Mouse (Mus musculus): Measurements from ENCODE around the gene Pik3r5. TPM values are rescaled to one million over a fixed set of nuclear protein-coding genes. Genes with fewer than 3 reads are reported as not detected.

Gene Pik3r5
- total RNA-seq, 1 experiment: 0.94 TPM

DNA sequence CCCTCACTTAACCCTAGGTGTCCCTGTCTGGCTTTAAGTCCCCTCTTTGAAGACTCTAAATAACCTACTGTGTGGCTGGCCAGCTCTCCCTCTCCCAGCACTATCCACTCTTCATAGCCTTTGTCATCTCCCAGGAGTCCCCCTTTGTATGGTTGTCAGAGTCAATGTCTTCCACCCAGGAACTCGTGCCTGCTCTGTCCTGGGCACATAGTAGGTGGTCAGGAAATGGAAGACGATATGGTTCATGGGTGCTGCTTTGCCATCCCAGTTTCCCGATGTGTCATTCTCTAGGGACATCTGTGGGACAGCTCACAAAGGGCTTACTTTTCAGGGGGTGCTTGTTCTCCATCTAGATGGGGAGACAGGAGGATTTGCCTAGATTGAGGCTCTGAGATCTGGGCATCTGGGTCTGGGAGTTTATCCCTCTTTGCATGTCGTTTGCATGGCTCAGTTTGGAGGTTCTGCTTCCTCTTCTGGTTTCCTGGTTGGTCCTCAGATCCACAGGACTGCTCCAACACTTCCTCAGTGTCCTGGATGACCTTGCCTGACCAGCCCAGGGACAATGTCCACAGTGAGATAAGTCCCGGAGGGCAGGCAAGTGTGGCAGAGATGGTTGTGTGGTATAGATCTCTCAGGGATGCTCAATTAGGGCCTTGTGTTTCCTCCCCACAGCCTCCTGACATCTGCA, 40.4 kb downstream of the Pik3r5 start:
- Histone ChIP-seq H3K9me3 (ENCODE audit: control insufficient read depth, insufficient read depth, low read depth, low read length) (no peaks in the 10 kb centered on the region), H3K9ac (ENCODE audit: insufficient read depth, low read depth, low read length, poor library complexity, severe bottlenecking) (no peak overlapping the region), H3K27ac (ENCODE audit: insufficient read depth, low read depth, low read length, poor library complexity, severe bottlenecking) (no peak overlapping the region), H3K36me3 (ENCODE audit: control insufficient read depth, insufficient read depth, low read length, poor library complexity, severe bottlenecking) (no peaks in the 10 kb centered on the region), H3K4me3 (ENCODE audit: insufficient read depth in 1 of 2, low read depth in 1 of 2, low read length in 2 of 2, poor library complexity in 1 of 2, severe bottlenecking in 1 of 2) (no peak overlapping the region), H3K4me1 (ENCODE audit: control insufficient read depth in 2 of 2, insufficient read depth in 2 of 2, low read length in 2 of 2, poor library complexity in 1 of 2) (no peaks in the 10 kb centered on the region)
- TF ChIP-seq ZC3H11A (IDR thresholded peaks at IDR 0.05; ENCODE audit: borderline replicate concordance, low read depth, low read length): no peak
- TF ChIP-seq HCFC1 (IDR thresholded peaks at IDR 0.05; ENCODE audit: borderline replicate concordance, insufficient read depth, low read length): no peak
- TF ChIP-seq MAFK (IDR thresholded peaks at IDR 0.05; ENCODE audit: insufficient read depth, low read depth, low read length): no peak
- no peak for TF ChIP-seq ZNF384 (IDR thresholded peaks at IDR 0.05; ENCODE audit: low read depth, low read length)
- no peak for TF ChIP-seq CHD2 (IDR thresholded peaks at IDR 0.05; ENCODE audit: low read depth, low read length)
- DNase-seq (ENCODE audit: low read depth, low spot score): no peak
- in situ Hi-C loops (cut with MboI; ENCODE audit: low sequenced_read_pairs in 2 of 2, unreplicated experiment in 2 of 2): no loop called here

DNA sequence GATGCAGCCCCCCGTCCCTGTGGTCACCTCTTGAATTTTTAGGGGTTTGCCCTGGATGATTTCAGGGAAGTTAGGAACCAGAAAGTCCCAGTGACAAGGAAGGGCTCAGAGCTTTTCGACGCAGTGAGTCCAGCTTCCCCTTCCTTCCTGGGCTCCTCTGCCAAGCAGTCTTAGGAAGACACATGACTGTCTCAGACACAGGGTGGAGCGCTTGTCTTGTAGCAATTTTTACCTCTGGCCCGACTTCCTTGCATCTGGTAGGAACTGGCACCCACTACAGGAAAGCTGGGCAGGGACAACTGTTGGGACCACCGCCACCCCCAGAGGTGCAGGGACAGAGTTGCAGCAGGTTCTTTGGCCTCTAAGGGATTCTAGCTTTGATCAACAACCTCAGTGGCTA, 42.7 kb downstream of the Pik3r5 start:
- in situ Hi-C loops (cut with MboI; ENCODE audit: low sequenced_read_pairs in 2 of 2, unreplicated experiment in 2 of 2): no loop called here
- H3K9me3 ChIP-seq (ENCODE audit: control insufficient read depth, insufficient read depth, low read depth, low read length): no peaks in the 10 kb centered on the region
- no peak overlapping the region for H3K27ac ChIP-seq (ENCODE audit: insufficient read depth, low read depth, low read length, poor library complexity, severe bottlenecking)
- TF ChIP-seq HCFC1 (IDR thresholded peaks at IDR 0.05; ENCODE audit: borderline replicate concordance, insufficient read depth, low read length) (no peak), CHD2 (IDR thresholded peaks at IDR 0.05; ENCODE audit: low read depth, low read length) (no peak), ZNF384 (IDR thresholded peaks at IDR 0.05; ENCODE audit: low read depth, low read length) (no peak), MAFK (IDR thresholded peaks at IDR 0.05; ENCODE audit: insufficient read depth, low read depth, low read length) (no peak), ZC3H11A (IDR thresholded peaks at IDR 0.05; ENCODE audit: borderline replicate concordance, low read depth, low read length) (no peak)
- no peak for DNase-seq (ENCODE audit: low read depth, low spot score)
- H3K36me3 ChIP-seq (ENCODE audit: control insufficient read depth, insufficient read depth, low read length, poor library complexity, severe bottlenecking): no peaks in the 10 kb centered on the region
- no peak overlapping the region for H3K9ac ChIP-seq (ENCODE audit: insufficient read depth, low read depth, low read length, poor library complexity, severe bottlenecking)
- no peak overlapping the region for H3K4me3 ChIP-seq (ENCODE audit: insufficient read depth in 1 of 2, low read depth in 1 of 2, low read length in 2 of 2, poor library complexity in 1 of 2, severe bottlenecking in 1 of 2)
- no peaks in the 10 kb centered on the region for H3K4me1 ChIP-seq (ENCODE audit: control insufficient read depth in 2 of 2, insufficient read depth in 2 of 2, low read length in 2 of 2, poor library complexity in 1 of 2)

DNA sequence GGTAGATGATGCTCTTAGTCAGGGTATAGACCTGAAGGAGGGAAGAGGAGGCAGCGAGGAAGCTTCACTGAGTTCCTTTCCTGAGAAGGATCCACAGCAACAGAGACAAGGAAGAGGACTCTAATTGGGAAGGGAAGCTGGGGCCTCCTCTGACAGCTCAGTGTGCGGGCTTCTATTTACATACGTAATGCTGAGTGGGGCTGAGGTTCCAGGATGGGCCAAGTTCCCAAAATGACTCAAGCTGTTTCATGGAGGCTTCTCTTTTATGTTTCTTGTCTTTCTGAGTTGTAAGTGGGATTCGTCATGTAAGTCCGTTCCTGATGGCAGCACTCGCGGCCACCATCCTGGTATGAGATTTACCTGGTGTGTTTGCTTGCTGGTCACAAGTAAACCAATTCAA, 43.8 kb downstream of the Pik3r5 start:
- Histone ChIP-seq H3K4me1 (ENCODE audit: control insufficient read depth in 2 of 2, insufficient read depth in 2 of 2, low read length in 2 of 2, poor library complexity in 1 of 2) (no peaks in the 10 kb centered on the region), H3K4me3 (ENCODE audit: insufficient read depth in 1 of 2, low read depth in 1 of 2, low read length in 2 of 2, poor library complexity in 1 of 2, severe bottlenecking in 1 of 2) (no peak overlapping the region), H3K27ac (ENCODE audit: insufficient read depth, low read depth, low read length, poor library complexity, severe bottlenecking) (no peak overlapping the region), H3K9me3 (ENCODE audit: control insufficient read depth, insufficient read depth, low read depth, low read length) (no peaks in the 10 kb centered on the region), H3K9ac (ENCODE audit: insufficient read depth, low read depth, low read length, poor library complexity, severe bottlenecking) (no peak overlapping the region), H3K36me3 (ENCODE audit: control insufficient read depth, insufficient read depth, low read length, poor library complexity, severe bottlenecking) (no peaks in the 10 kb centered on the region)
- DNase-seq (ENCODE audit: low read depth, low spot score): no peak
- in situ Hi-C loops (cut with MboI; ENCODE audit: low sequenced_read_pairs in 2 of 2, unreplicated experiment in 2 of 2): no loop called here
- TF ChIP-seq CHD2 (IDR thresholded peaks at IDR 0.05; ENCODE audit: low read depth, low read length) (no peak), ZC3H11A (IDR thresholded peaks at IDR 0.05; ENCODE audit: borderline replicate concordance, low read depth, low read length) (no peak), HCFC1 (IDR thresholded peaks at IDR 0.05; ENCODE audit: borderline replicate concordance, insufficient read depth, low read length) (no peak), ZNF384 (IDR thresholded peaks at IDR 0.05; ENCODE audit: low read depth, low read length) (no peak)

DNA sequence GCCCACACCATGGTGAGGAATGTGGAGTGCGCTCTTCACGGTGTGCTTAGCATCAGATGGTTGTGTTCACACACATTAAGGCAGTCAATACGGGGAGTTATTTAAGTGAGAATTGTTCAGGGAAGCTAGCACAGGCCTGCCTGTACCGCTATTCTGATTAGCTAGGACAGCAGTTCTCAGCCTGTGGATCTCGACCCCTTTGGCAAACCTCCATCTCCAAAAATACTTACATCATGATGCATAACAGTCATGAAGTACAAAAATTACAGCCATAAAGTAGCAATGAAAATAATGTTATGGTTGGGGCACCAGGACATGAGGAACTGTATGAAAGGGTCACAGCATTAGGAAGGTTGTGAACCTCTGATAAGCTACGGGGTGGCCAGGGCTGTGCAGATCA, 45.7 kb downstream of the Pik3r5 start:
- TF ChIP-seq MAFK (IDR thresholded peaks at IDR 0.05; ENCODE audit: insufficient read depth, low read depth, low read length) (no peak), ZC3H11A (IDR thresholded peaks at IDR 0.05; ENCODE audit: borderline replicate concordance, low read depth, low read length) (no peak), ZNF384 (IDR thresholded peaks at IDR 0.05; ENCODE audit: low read depth, low read length) (no peak), HCFC1 (IDR thresholded peaks at IDR 0.05; ENCODE audit: borderline replicate concordance, insufficient read depth, low read length) (no peak), CHD2 (IDR thresholded peaks at IDR 0.05; ENCODE audit: low read depth, low read length) (no peak)
- no peak for DNase-seq (ENCODE audit: low read depth, low spot score)
- Histone ChIP-seq H3K27ac (ENCODE audit: insufficient read depth, low read depth, low read length, poor library complexity, severe bottlenecking) (no peak overlapping the region), H3K4me1 (ENCODE audit: control insufficient read depth in 2 of 2, insufficient read depth in 2 of 2, low read length in 2 of 2, poor library complexity in 1 of 2) (no peaks in the 10 kb centered on the region), H3K9ac (ENCODE audit: insufficient read depth, low read depth, low read length, poor library complexity, severe bottlenecking) (no peak overlapping the region), H3K4me3 (ENCODE audit: insufficient read depth in 1 of 2, low read depth in 1 of 2, low read length in 2 of 2, poor library complexity in 1 of 2, severe bottlenecking in 1 of 2) (no peak overlapping the region), H3K9me3 (ENCODE audit: control insufficient read depth, insufficient read depth, low read depth, low read length) (no peaks in the 10 kb centered on the region), H3K36me3 (ENCODE audit: control insufficient read depth, insufficient read depth, low read length, poor library complexity, severe bottlenecking) (no peaks in the 10 kb centered on the region)
- in situ Hi-C loops (cut with MboI; ENCODE audit: low sequenced_read_pairs in 2 of 2, unreplicated experiment in 2 of 2): no loop called here
